Mouse (Mus musculus) midbrain, embryonic 16.5 days (tissue): ENCODE measurements around the gene Krt31. TPM values are rescaled to one million over a fixed set of nuclear protein-coding genes. Genes with fewer than 3 reads are reported as not detected.

ENCODE experiments used
- ATAC-seq: fragments of 200-750 bp; cut with Nextera tagmentation; 2 replicates; pipeline ENCODE4 v1.8.0; 2017; ENCODE audit warnings: moderate TSS enrichment
- H3K27ac ChIP-seq: fragments of 300-500 bp; sonication (generic); 2 replicates; pipeline ENCODE4 v1.5.1; 2014; ENCODE audit warnings: mild to moderate bottlenecking, low read length, mixed read lengths
- H3K27me3 ChIP-seq: fragments of 300-500 bp; sonication (generic); 2 replicates; pipeline ENCODE4 v1.6.1; 2014; ENCODE audit warnings: low read depth, low read length, mixed read lengths; ENCODE audit not compliant: control insufficient read depth, insufficient read depth
- H3K36me3 ChIP-seq: fragments of 300-500 bp; sonication (generic); 2 replicates; pipeline ENCODE4 v1.6.1; 2014; ENCODE audit warnings: mild to moderate bottlenecking, low read length, moderate library complexity, mixed read lengths; ENCODE audit not compliant: control insufficient read depth, insufficient read depth
- H3K4me1 ChIP-seq: fragments of 300-500 bp; sonication (generic); 2 replicates; pipeline ENCODE4 v1.6.1; 2014; ENCODE audit warnings: mild to moderate bottlenecking, low read length, mixed read lengths; ENCODE audit not compliant: control insufficient read depth, insufficient read depth
- H3K4me2 ChIP-seq: fragments of 300-500 bp; sonication (generic); 2 replicates; pipeline ENCODE4 v1.6.1; 2014; ENCODE audit warnings: mild to moderate bottlenecking, low read length, mixed read lengths
- H3K4me3 ChIP-seq: fragments of 300-500 bp; sonication (generic); 2 replicates; pipeline ENCODE4 v1.5.1; 2014; ENCODE audit warnings: low read depth, mild to moderate bottlenecking, low read length, moderate library complexity, mixed read lengths
- H3K9ac ChIP-seq: fragments of 300-500 bp; sonication (generic); 2 replicates; pipeline ENCODE4 v1.6.1; 2014; ENCODE audit warnings: low read depth, low read length, mixed read lengths
- H3K9me3 ChIP-seq: fragments of 300-500 bp; sonication (generic); replicated peaks from 2 replicates; pipeline ENCODE4 v1.6.1; 2014; ENCODE audit warnings: mild to moderate bottlenecking, low read length, mixed read lengths; ENCODE audit not compliant: control insufficient read depth, poor library complexity, severe bottlenecking
- WGBS: fragments of 180-500 bp; shearing (Covaris S2); extraction: QIAGEN DNeasy Blood & Tissue Kit; methylation state at CpG from one replicate; pipeline ENCODE4 v1.1.7; 2014; 5-methylcytosine and 5-hydroxymethylcytosine counted together
- polyA plus RNA-seq: library from polyadenylated mRNA; unstranded; fragments of >200 nt; fragmentation: Nextera tagmentation; extraction: Ambion mirVana; gene quantifications from 2 replicates; pipeline ENCODE4 v1.2.1, GENCODE M21; 2015

The Krt31 gene
- polyA plus RNA-seq, 1 experiment from 2014 or later: not detected

GRCm38 (mm10) chr11:100013691-100014171 is 36.6 kb downstream of the Krt31 start:
- H3K27me3 ChIP-seq: no peaks in the 10 kb centered on the region
- no peak for ATAC-seq
- H3K27ac ChIP-seq: no peak overlapping the region
- no peak overlapping the region for H3K9ac ChIP-seq
- whole genome bisulfite sequencing: 84% methylated on average over 4 of the region's 4 CpGs
- no peak overlapping the region for H3K4me3 ChIP-seq
- no peaks in the 10 kb centered on the region for H3K36me3 ChIP-seq
- no peak overlapping the region for H3K4me2 ChIP-seq
- no peaks in the 10 kb centered on the region for H3K4me1 ChIP-seq
- H3K9me3 ChIP-seq: no peaks in the 10 kb centered on the region

- Histone ChIP-seq H3K27ac (no peak overlapping the region), H3K27me3 (no peaks in the 10 kb centered on the region), H3K4me3 (no peak overlapping the region), H3K9ac (no peak overlapping the region), H3K4me2 (no peak overlapping the region), H3K9me3 (no peaks in the 10 kb centered on the region), H3K4me1 (no peaks in the 10 kb centered on the region), H3K36me3 (no peaks in the 10 kb centered on the region)
- no peak for ATAC-seq
- 83% methylated on average over 5 of the region's 5 CpGs for WGBS
Observed at GRCm38 (mm10) chr11:100010682-100011081, 39.7 kb downstream of the Krt31 start.

GRCm38 (mm10) chr11:100008336-100008735 is 42.0 kb downstream of the Krt31 start:
- no peak overlapping the region for H3K9ac ChIP-seq
- WGBS: 84% methylated on average over 5 of the region's 5 CpGs
- no peak for ATAC-seq

GRCm38 (mm10) chr11:100006624-100007023 is 43.7 kb downstream of the Krt31 start:
- ATAC-seq: no peak
- no peak overlapping the region for H3K4me3 ChIP-seq
- H3K4me1 ChIP-seq: no peaks in the 10 kb centered on the region
- no peaks in the 10 kb centered on the region for H3K27me3 ChIP-seq
- H3K27ac ChIP-seq: no peak overlapping the region
- no peak overlapping the region for H3K9ac ChIP-seq
- WGBS: 59% methylated on average over 3 of the region's 3 CpGs
- H3K9me3 ChIP-seq: no peaks in the 10 kb centered on the region
- H3K36me3 ChIP-seq: no peaks in the 10 kb centered on the region
- no peak overlapping the region for H3K4me2 ChIP-seq

More at GRCm38 (mm10) chr11:100008336-100008735, 42.0 kb downstream of the Krt31 start:
- Histone ChIP-seq H3K27ac (no peak overlapping the region), H3K4me2 (no peak overlapping the region), H3K36me3 (no peaks in the 10 kb centered on the region), H3K4me1 (no peaks in the 10 kb centered on the region), H3K9me3 (no peaks in the 10 kb centered on the region), H3K27me3 (no peaks in the 10 kb centered on the region), H3K4me3 (no peak overlapping the region)

- 92% methylated on average over 8 of the region's 8 CpGs for WGBS
- H3K27me3 ChIP-seq: no peaks in the 10 kb centered on the region
- H3K36me3 ChIP-seq: no peaks in the 10 kb centered on the region
- no peak overlapping the region for H3K4me3 ChIP-seq
- no peak overlapping the region for H3K4me2 ChIP-seq
- no peak for ATAC-seq
- H3K4me1 ChIP-seq: no peaks in the 10 kb centered on the region
- no peaks in the 10 kb centered on the region for H3K9me3 ChIP-seq
- H3K27ac ChIP-seq: no peak overlapping the region
- H3K9ac ChIP-seq: no peak overlapping the region
Observed at GRCm38 (mm10) chr11:100005905-100006304, 44.4 kb downstream of the Krt31 start.

- no peak overlapping the region for H3K27ac ChIP-seq
- H3K36me3 ChIP-seq: no peaks in the 10 kb centered on the region
- ATAC-seq: no peak
- 24% methylated on average over 6 of the region's 6 CpGs for WGBS
- no peak overlapping the region for H3K4me3 ChIP-seq
- H3K9me3 ChIP-seq: no peaks in the 10 kb centered on the region
- H3K4me1 ChIP-seq: no peaks in the 10 kb centered on the region
- H3K9ac ChIP-seq: no peak overlapping the region
- H3K4me2 ChIP-seq: no peak overlapping the region
- no peaks in the 10 kb centered on the region for H3K27me3 ChIP-seq
Observed at GRCm38 (mm10) chr11:100004846-100005245, 45.5 kb downstream of the Krt31 start.

- no peak overlapping the region for H3K27ac ChIP-seq
- H3K9ac ChIP-seq: no peak overlapping the region
- no peaks in the 10 kb centered on the region for H3K27me3 ChIP-seq
- H3K36me3 ChIP-seq: no peaks in the 10 kb centered on the region
- no peaks in the 10 kb centered on the region for H3K4me1 ChIP-seq
- no peak for ATAC-seq
- H3K9me3 ChIP-seq: no peaks in the 10 kb centered on the region
- 93% methylated on average over 7 of the region's 7 CpGs for WGBS
- no peak overlapping the region for H3K4me3 ChIP-seq
- H3K4me2 ChIP-seq: no peak overlapping the region
Observed at GRCm38 (mm10) chr11:99999091-99999490, 51.3 kb downstream of the Krt31 start.

Other genes with a start within 250 kb of the Krt31 start
- gene Gm11554, start 246.1 kb downstream of the Krt31 start, polyA plus RNA-seq: not detected in 2 replicates
- gene Krtap4-13, start 240.7 kb downstream of the Krt31 start, polyA plus RNA-seq: not detected in 2 replicates
- gene Gm11564, start 234.9 kb downstream of the Krt31 start, polyA plus RNA-seq: not detected in 2 replicates
- gene 2300003K06Rik, start 212.5 kb downstream of the Krt31 start, polyA plus RNA-seq: not detected in 2 replicates
- gene Krtap4-16, start 198.9 kb downstream of the Krt31 start, polyA plus RNA-seq: not detected in 2 replicates
- gene Gm11568, start 192.6 kb downstream of the Krt31 start, polyA plus RNA-seq: not detected in 2 replicates
- not detected in 2 replicates for gene Gm11559, start 186.1 kb downstream of the Krt31 start, polyA plus RNA-seq
- not detected in 2 replicates for gene Krtap9-1, start 177.2 kb downstream of the Krt31 start, polyA plus RNA-seq
- not detected in 2 replicates for gene Gm11567, start 171.4 kb downstream of the Krt31 start, polyA plus RNA-seq
- gene Krtap31-1, start 142.6 kb downstream of the Krt31 start, polyA plus RNA-seq: not detected in 2 replicates
- not detected in 2 replicates for gene Gm11565, start 135.8 kb downstream of the Krt31 start, polyA plus RNA-seq
- not detected in 2 replicates for gene Krtap31-2, start 114.3 kb downstream of the Krt31 start, polyA plus RNA-seq
- gene Krtap9-5, start 102.1 kb downstream of the Krt31 start, polyA plus RNA-seq: not detected in 2 replicates
- not detected in 2 replicates for gene Krtap29-1, start 71.5 kb downstream of the Krt31 start, polyA plus RNA-seq
- 0.17 TPM in 1 of 2 replicates, not detected in the other for gene Krtap16-1, start 64.0 kb downstream of the Krt31 start, polyA plus RNA-seq
- 0.84 and 1.4 TPM in 2 replicates for gene Krtap17-1, start 56.6 kb downstream of the Krt31 start, polyA plus RNA-seq
- gene Krt33a, start 34.3 kb downstream of the Krt31 start, polyA plus RNA-seq: not detected in 2 replicates
- 0.11 TPM in 1 of 2 replicates, not detected in the other for gene Krt33b, start 20.7 kb downstream of the Krt31 start, polyA plus RNA-seq
- not detected in 2 replicates for gene Krt34, start 9.0 kb downstream of the Krt31 start, polyA plus RNA-seq
- not detected in 2 replicates for gene Krt32, start 37.7 kb upstream of the Krt31 start, polyA plus RNA-seq
- gene Krt35, start 45.7 kb upstream of the Krt31 start, polyA plus RNA-seq: not detected in 2 replicates
- not detected in 2 replicates for gene Krt36, start 55.1 kb upstream of the Krt31 start, polyA plus RNA-seq
- gene Krt13, start 71.0 kb upstream of the Krt31 start, polyA plus RNA-seq: 0.11 TPM in 1 of 2 replicates, not detected in the other
- 0.31 and 0.40 TPM in 2 replicates for gene Krt15, start 85.4 kb upstream of the Krt31 start, polyA plus RNA-seq
- gene Krt19, start 98.1 kb upstream of the Krt31 start, polyA plus RNA-seq: 2.9 and 3.4 TPM in 2 replicates
- gene Krt9, start 142.7 kb upstream of the Krt31 start, polyA plus RNA-seq: not detected in 2 replicates
- gene Krt14, start 157.0 kb upstream of the Krt31 start, polyA plus RNA-seq: 0.19 and 0.28 TPM in 2 replicates
- gene Krt16, start 198.4 kb upstream of the Krt31 start, polyA plus RNA-seq: not detected in 2 replicates
- 0.50 TPM in 1 of 2 replicates, not detected in the other for gene Krt17, start 210.5 kb upstream of the Krt31 start, polyA plus RNA-seq
- 0.20 TPM in 1 of 2 replicates, not detected in the other for gene Krt42, start 219.3 kb upstream of the Krt31 start, polyA plus RNA-seq